Mouse (Mus musculus) kidney, postnatal 0 days (tissue): ENCODE measurements around the gene Ttc41. TPM values are rescaled to one million over a fixed set of nuclear protein-coding genes. Genes with fewer than 3 reads are reported as not detected.

Source experiments
- ATAC-seq: fragments of 200-750 bp; cut with Nextera tagmentation; replicated peaks from 2 replicates; pipeline ENCODE4 v1.8.0; 2017; ENCODE audit warnings: low read depth, moderate number of reproducible peaks, moderate TSS enrichment, moderate library complexity; ENCODE audit not compliant: low FRiP score
- DNase-seq: peaks from one replicate; pipeline ENCODE4 v3.0.0-alpha.2; 2016; ENCODE audit warnings: low spot score
- H3K27ac ChIP-seq: fragments of 300-500 bp; sonication (generic); 2 replicates; pipeline ENCODE4 v1.5.1; 2014; ENCODE audit warnings: mild to moderate bottlenecking
- H3K27me3 ChIP-seq: fragments of 300-500 bp; sonication (generic); 2 replicates; pipeline ENCODE4 v1.6.1; 2014; ENCODE audit warnings: low read length, mixed read lengths; ENCODE audit not compliant: insufficient read depth
- H3K36me3 ChIP-seq: fragments of 300-500 bp; sonication (generic); 2 replicates; pipeline ENCODE4 v1.6.1; 2014; ENCODE audit warnings: low read length, mixed read lengths; ENCODE audit not compliant: insufficient read depth
- H3K4me1 ChIP-seq: fragments of 300-500 bp; sonication (generic); replicated peaks from 2 replicates; pipeline ENCODE4 v1.6.1; 2014; ENCODE audit warnings: antibody characterized with exemption, low read length, mixed read lengths; ENCODE audit not compliant: insufficient read depth
- H3K4me2 ChIP-seq: fragments of 300-500 bp; sonication (generic); 2 replicates; pipeline ENCODE4 v1.6.1; 2014; ENCODE audit warnings: mild to moderate bottlenecking, low read length, moderate library complexity, mixed read lengths
- H3K4me3 ChIP-seq: fragments of 300-500 bp; sonication (generic); replicated peaks from 2 replicates; pipeline ENCODE4 v1.5.1; 2014; ENCODE audit warnings: low read depth, low read length
- H3K9ac ChIP-seq: fragments of 300-500 bp; sonication (generic); 2 replicates; pipeline ENCODE4 v1.6.1; 2014; ENCODE audit warnings: low read depth, low read length
- H3K9me3 ChIP-seq: fragments of 300-500 bp; sonication (generic); replicated peaks from 2 replicates; pipeline ENCODE4 v1.6.1; 2016; ENCODE audit warnings: low read length, inconsistent platforms, mixed read lengths
- CTCF ChIP-seq: IDR thresholded peaks from 2 replicates; pipeline ENCODE4 v1.5.1; 2016; ENCODE audit warnings: antibody characterized with exemption, low read depth, mild to moderate bottlenecking, moderate library complexity
- WGBS: fragments of 180-500 bp; shearing (Covaris S2); extraction: QIAGEN DNeasy Blood & Tissue Kit; methylation state at CpG from one replicate; pipeline ENCODE4 v1.1.7; 2014; 5-methylcytosine and 5-hydroxymethylcytosine counted together
- polyA plus RNA-seq: library from polyadenylated mRNA; unstranded; fragments of >200 nt; fragmentation: Nextera tagmentation; extraction: Ambion mirVana; gene quantifications from 2 replicates; pipeline ENCODE4 v1.2.1, GENCODE M21; 2015

The Ttc41 gene
- polyA plus RNA-seq, 1 experiment from 2014 or later = 1.3 TPM

DNA sequence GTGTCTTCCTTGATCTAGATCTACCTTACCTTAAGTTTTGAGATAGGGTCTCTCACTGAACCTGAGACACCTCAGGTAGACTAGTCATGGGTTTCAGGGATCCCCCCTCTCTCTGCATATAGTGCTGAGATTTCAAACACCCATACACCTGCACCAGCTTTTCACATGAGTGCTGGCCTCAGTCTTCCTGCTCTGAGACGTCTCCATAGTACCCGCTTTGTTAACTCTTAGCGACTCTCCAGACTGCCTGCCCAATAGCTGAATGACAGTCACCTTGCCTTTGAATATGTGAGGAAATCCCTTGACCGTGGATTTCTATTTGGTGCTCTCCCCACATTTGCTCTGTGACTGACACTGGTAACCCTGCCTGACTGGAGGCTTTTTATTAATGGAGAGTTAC is 88.6 kb downstream of the Ttc41 start:
- ATAC-seq (no peak), DNase-seq (no peak)
- Histone ChIP-seq H3K4me3 (no peak overlapping the region), H3K27me3 (no peaks in the 10 kb centered on the region), H3K4me1 (peaks cover 6% of the 10 kb centered on the region; the same call in 1 of the 2 replicates), H3K4me2 (no peak overlapping the region), H3K9me3 (no peaks in the 10 kb centered on the region), H3K27ac (no peak overlapping the region), H3K36me3 (no peaks in the 10 kb centered on the region), H3K9ac (no peak overlapping the region)
- TF ChIP-seq CTCF = no peak
- WGBS = 90% methylated on average over 4 of the region's 4 CpGs

- no peaks in the 10 kb centered on the region for H3K36me3 ChIP-seq
- H3K4me1 ChIP-seq = peaks cover 6% of the 10 kb centered on the region; the same call in 1 of the 2 replicates
- TF ChIP-seq CTCF = no peak
- DNase-seq = no peak
- H3K4me3 ChIP-seq = no peak overlapping the region
- no peak for ATAC-seq
- no peak overlapping the region for H3K4me2 ChIP-seq
- WGBS = 90% methylated on average over 9 of the region's 9 CpGs
- no peak overlapping the region for H3K27ac ChIP-seq
- H3K9ac ChIP-seq = no peak overlapping the region
- no peaks in the 10 kb centered on the region for H3K9me3 ChIP-seq
- H3K27me3 ChIP-seq = no peaks in the 10 kb centered on the region
These were observed 89.4 kb downstream of the Ttc41 start for GRCm38 (mm10) chr10:86794794-86795535.

DNA sequence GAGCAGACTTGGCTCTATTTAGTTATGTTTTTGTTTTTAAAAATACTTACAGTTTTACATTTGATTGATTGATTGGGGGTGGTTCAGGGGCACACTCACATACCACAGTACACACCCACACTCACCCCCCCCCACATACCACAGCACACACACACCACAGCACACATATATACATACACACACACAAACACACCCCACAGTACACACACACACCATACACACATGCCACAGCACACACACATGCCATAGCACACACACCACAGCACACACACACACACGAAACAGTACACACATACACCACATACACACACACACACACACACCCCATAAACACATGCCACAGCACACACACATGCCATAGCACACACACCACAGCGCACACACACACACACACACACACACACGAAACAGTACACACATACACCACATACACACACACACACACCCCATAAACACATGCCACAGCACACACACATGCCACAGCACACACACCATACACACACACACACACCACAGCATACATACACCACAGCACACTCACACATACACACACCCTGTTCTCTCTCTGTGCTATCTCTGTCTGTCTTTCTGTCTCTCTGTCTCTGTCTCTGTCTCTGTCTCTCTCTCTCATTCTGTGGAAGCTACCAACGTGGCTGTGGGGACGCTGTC is 90.6 kb downstream of the Ttc41 start:
- no peak overlapping the region for H3K9ac ChIP-seq
- no peaks in the 10 kb centered on the region for H3K27me3 ChIP-seq
- no peak overlapping the region for H3K4me3 ChIP-seq
- DNase-seq (no peak), ATAC-seq (no peak)
- H3K36me3 ChIP-seq = no peaks in the 10 kb centered on the region
- H3K4me2 ChIP-seq = no peak overlapping the region
- no peak for TF ChIP-seq CTCF
- no peak overlapping the region for H3K27ac ChIP-seq
- H3K9me3 ChIP-seq = no peaks in the 10 kb centered on the region
- 93% methylated on average over 5 of the region's 5 CpGs for WGBS
- H3K4me1 ChIP-seq = peaks cover 6% of the 10 kb centered on the region; the same call in 1 of the 2 replicates

GRCm38 (mm10) chr10:86807362-86807761 is 101.8 kb downstream of the Ttc41 start:
- no peak for TF ChIP-seq CTCF
- no peaks in the 10 kb centered on the region for H3K36me3 ChIP-seq
- ATAC-seq = no peak

GRCm38 (mm10) chr10:86808013-86808758 is 102.6 kb downstream of the Ttc41 start:
- TF ChIP-seq CTCF = no peak
- WGBS = 53% methylated on average over 15 of the region's 15 CpGs
- no peak overlapping the region for H3K27ac ChIP-seq

More at GRCm38 (mm10) chr10:86807362-86807761, 101.8 kb downstream of the Ttc41 start:
- Histone ChIP-seq H3K27ac (no peak overlapping the region), H3K27me3 (no peaks in the 10 kb centered on the region), H3K4me3 (no peak overlapping the region), H3K9ac (no peak overlapping the region), H3K9me3 (no peaks in the 10 kb centered on the region), H3K4me1 (no peaks in the 10 kb centered on the region), H3K4me2 (no peak overlapping the region)
- whole genome bisulfite sequencing = 100% methylated on average over 1 of the region's 1 CpGs
- DNase-seq = no peak

GRCm38 (mm10) chr10:86810000-86810399 is 104.4 kb downstream of the Ttc41 start:
- WGBS = 84% methylated on average over 9 of the region's 9 CpGs
- no peak for ATAC-seq

More at GRCm38 (mm10) chr10:86808013-86808758, 102.6 kb downstream of the Ttc41 start:
- H3K4me3 ChIP-seq = no peak overlapping the region
- no peaks in the 10 kb centered on the region for H3K27me3 ChIP-seq
- 0 out of 2 replicates have a peak overlapping the region, but pooled peaks have one; percentile 24 for H3K9ac ChIP-seq
- no peak overlapping the region for H3K4me2 ChIP-seq
- peak; percentile 24 for DNase-seq
- H3K9me3 ChIP-seq = no peaks in the 10 kb centered on the region
- no peak for ATAC-seq
- no peaks in the 10 kb centered on the region for H3K36me3 ChIP-seq
- H3K4me1 ChIP-seq = no peaks in the 10 kb centered on the region

More at GRCm38 (mm10) chr10:86810000-86810399, 104.4 kb downstream of the Ttc41 start:
- Histone ChIP-seq H3K4me3 (no peak overlapping the region), H3K4me1 (0 out of 2 replicates have a peak, but pooled peaks cover 4% of the 10 kb centered on the region), H3K9ac (no peak overlapping the region), H3K27ac (no peak overlapping the region), H3K4me2 (no peak overlapping the region), H3K27me3 (no peaks in the 10 kb centered on the region), H3K9me3 (no peaks in the 10 kb centered on the region), H3K36me3 (no peaks in the 10 kb centered on the region)
- TF ChIP-seq CTCF = no peak
- no peak for DNase-seq
